Mouse (Mus musculus) colon, adult 2 months (tissue): ENCODE measurements around the gene Tiprl. TPM values are rescaled to one million over a fixed set of nuclear protein-coding genes. Genes with fewer than 3 reads are reported as not detected.

Source experiments
- polyA plus RNA-seq: library from polyadenylated mRNA; depleted of rRNA; stranded (reverse); fragments of >200 nt; gene quantifications from 2 replicates; pipeline ENCODE4 v1.2.3, GENCODE M21; 2012; rRNA removed

Gene Tiprl
- 25.3 and 26.9 TPM in 2 replicates for polyA plus RNA-seq

DNA sequence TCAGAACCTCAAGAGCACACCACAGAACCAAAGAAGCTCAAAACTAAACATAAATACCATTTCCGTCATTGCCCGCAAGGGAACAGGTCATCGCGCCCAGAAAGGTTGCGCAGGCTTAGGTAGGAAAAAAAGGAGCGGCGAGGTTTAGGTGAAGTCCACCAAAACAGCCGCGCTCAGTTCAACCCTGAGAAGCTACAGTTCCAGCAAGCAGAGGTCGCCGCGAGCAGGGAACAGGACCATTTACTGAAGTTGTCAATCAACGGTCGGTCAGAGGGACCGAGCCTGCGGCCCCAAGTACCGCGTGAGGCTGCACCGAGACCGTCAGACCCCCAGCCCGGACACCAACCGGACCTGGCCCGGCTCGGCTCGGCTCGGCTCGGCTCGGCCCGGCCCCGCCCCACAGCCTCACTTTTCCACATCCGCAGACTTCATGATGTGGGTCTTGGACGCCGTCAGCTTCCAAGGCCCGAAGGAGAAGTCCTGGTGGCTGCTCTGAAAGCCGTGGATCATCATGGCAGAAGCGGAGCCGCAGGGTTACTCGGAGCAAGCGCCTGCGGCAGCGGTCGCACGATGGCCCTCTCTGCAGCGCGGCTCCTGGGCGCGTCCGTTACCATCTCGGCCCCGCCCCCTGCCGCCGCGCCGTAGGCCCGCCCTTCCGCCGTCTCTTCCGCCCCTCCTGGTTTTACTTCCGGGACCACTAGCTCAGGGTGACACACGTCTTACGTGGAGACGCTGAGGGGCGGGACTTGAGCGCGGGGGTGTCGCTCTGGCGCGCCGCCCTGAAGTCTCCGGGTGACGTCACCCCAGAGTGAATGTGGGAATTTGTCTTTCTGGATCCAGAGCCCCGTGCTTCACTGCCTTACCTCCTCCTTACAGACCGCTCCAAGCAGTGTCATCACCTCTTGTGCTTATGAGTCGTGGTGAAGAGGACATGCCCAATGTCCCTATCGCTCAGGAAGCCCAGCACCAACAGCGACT lies at the start of gene Tiprl:
Gene Tiprl (minus strand): TSS at position 676 of the 978 bp plus-strand sequence.

DNA sequence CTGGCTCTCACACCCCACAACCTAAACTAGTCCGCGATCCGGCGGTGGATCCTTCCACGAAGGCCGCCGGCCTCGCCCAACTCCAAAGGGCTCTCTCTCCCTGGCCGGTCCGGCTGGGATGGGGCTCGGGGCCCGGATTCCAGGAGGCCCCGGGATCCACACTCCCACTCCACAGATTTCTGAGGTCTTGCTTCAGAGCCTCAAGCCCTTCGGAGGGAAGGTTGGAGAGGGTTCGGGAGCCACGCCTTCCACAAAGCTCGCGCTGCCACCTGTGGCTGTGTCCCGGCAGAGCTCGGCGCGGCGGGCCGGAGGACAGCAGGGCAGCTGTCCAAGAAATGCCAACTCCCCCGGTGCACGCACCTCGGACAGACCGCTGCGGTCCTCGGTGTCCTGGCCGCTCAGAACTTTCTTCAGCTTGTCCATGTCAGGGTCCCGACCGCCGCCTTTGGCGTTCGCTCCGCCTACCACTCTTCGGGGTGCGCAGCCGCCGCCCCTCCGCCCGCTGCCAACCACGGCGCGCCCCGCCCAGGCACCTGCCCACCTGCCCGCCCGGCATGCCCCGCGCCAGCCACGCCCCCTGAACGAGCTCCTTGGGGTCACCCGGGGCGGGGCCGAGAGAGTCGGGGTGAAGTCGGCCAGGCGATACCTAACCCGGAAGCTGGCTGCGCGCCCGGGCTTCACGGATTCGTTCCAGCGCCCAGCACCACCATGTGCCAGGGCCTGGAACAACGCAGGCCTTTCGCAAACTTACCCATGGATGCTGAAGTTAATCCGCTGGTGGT lies 42.7 kb downstream of the Tiprl start, which contains the start of gene Sft2d2:
Gene Sft2d2 (minus strand): TSS at position 559 of the 782 bp plus-strand sequence.

Other genes starting within 250 kb of the Tiprl start
- gene Tbx19, start 76.2 kb downstream of the Tiprl start, polyA plus RNA-seq: not detected in 2 replicates
- 58.1 and 91.7 TPM in 2 replicates for gene Sft2d2, start 42.6 kb downstream of the Tiprl start, polyA plus RNA-seq
- 2.8 and 4.7 TPM in 2 replicates for gene Gpr161, start 58.8 kb upstream of the Tiprl start, polyA plus RNA-seq
- gene Dcaf6, start 223.5 kb upstream of the Tiprl start, polyA plus RNA-seq: 11.3 and 14.2 TPM in 2 replicates
- gene Mpc2, start 223.6 kb upstream of the Tiprl start, polyA plus RNA-seq: 90.3 and 90.6 TPM in 2 replicates
- gene Adcy10, start 248.2 kb upstream of the Tiprl start, polyA plus RNA-seq: not detected in 2 replicates